Mouse (Mus musculus) 3T3-L1 (cell line): ENCODE data around the gene Slc35a5.
A peak's percentile ranks its signal among the peaks of the same experiment; 100 is the strongest.

ENCODE experiments used
- DNase-seq: peaks from one replicate; pipeline ENCODE4 v3.0.0-alpha.2; 2015; ENCODE audit warnings: low read depth, low spot score

The Slc35a5 gene

DNA sequence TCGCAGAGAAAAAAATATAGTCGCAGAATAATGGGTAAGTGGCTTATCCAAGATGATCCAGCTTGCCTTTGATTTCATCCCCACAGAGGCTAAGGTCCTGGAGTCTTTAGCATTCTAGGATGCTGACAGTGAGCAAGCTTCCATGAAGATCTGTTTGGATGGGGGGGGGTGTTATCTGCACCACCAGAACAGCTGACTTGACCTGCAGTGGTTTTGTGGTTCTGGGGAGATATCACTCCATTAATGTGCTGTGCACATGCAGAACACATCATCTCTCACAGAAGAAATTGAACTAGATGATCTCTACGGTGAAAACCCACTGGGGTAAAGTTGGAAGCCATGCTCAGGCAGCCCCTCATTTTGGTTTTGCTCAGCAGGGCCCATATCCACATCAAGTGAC lies 41.3 kb downstream of the Slc35a5 start:
- no peak for DNase-seq

DNA sequence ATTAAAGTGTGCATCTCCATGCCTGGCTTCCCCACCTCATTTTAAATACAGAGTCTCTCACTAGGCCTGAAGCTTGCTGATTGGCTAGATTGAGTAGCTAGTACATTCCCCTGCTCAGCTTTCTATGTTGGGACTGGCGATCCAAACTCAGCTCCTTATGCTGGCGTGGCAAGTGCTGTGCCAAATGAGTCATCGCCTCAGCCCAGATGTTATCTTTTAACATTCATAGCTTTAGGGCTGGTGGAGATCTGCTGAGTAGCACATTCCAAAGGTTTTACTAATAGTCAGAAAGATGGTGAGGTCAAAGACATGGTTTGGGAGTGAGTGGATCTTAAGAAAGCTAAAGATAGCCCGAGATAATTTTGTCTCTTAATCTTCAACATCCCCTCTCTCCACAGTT lies 48.0 kb downstream of the Slc35a5 start:
- DNase-seq = peak; percentile 100

- no peak for DNase-seq
These were observed 50.2 kb downstream of the Slc35a5 start for GRCm38 (mm10) chr16:45108203-45108878.

DNA sequence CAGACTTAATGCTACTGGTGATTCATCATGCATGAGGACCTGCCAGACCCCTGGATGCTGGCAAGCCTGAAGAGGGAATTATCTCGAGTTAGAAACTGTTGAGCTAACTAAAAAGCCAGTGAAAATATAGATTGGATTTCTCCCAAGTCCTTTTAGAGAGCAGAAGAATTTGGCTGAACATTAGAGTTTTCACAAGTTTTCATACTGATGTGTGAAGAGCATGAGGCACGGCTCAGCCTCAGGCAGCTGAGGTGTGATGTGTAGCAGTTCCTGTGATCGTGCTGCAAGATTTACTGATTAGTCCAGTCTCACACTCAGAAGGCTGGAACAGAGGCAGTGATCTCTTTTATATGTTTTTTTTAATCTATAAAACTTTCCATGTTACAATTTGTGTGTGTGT lies 53.5 kb downstream of the Slc35a5 start:
- DNase-seq = no peak

DNA sequence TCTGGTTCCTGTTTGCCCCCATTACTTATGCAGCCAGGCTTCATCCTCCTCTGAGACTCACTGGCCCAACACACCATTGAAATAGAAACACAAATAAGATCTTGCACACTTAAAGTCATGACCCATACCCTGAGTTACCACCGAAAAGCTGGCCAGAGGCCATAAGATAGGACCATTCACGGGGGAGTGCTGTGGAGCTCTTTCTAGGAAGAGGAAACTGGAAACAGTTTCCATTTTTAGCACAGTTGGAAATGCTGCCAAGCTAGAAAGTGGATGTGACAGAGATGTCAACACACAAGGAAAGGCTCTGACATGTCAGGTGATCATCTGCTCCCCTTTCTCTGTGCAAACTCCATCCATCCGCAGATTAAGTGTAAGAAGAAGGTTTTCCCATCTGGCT lies 57.6 kb downstream of the Slc35a5 start:
- DNase-seq = no peak

DNA sequence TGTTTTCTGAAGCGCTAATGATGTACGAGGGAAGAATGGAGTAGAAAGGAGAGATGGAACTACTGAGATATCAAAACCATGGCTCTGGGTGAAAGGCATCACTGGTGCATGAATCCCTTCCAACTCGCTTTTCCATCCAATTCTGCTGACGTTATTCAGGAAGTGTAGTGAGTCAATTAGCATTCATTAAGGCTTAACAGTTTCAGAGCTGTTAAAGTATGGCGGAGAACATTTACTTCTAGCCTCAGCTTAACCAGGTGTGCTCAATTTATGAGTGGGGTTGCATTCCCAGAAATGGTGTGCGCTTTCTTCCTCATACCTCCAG lies 59.7 kb downstream of the Slc35a5 start:
- DNase-seq = no peak

- DNase-seq = no peak
These were observed 60.2 kb downstream of the Slc35a5 start for GRCm38 (mm10) chr16:45098186-45098885.

GRCm38 (mm10) chr16:45097467-45097866 lies 61.0 kb downstream of the Slc35a5 start:
- peak; percentile 57 for DNase-seq

DNA sequence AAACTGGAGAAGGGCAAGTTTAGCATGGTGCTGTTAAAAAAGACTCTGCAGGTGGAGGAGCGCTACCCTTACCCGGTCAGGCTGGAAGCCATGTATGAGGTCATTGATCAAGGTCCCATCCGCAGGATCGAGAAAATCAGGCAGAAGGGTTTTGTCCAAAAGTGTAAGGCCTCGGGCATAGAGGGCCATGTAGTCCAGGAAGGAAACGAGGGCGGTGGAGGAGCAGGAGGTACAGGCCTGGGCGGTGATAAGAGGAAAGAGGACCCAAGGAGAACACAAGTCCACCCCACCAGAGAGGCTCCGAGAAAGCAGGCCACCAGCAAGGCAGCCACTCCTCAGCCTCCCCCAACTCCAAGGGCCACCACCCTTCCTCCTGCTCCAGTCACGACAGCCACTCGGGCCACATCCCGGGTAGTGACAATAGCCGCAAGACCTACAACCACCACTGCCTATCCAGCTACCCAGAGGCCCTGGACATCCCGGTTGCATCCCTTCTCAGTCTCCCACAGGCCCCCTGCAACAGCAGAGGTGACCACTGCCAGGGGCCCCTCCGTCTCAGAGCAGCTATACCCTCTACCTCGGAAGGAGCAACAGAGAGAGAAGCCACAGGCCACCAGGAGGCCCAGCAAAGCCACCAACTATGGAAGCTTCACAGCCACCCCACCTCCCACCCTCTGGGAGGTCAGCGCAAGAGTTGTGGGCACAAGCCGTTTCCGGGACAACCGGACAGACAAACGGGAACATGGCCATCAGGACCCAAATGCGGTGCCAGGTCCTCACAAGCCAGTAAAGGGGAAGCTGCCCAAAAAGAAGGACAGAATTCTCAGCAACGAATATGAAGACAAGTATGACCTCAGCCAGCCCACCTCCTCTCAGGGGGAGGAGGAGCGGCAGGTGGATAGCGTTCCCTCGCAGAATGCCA lies 62.7 kb downstream of the Slc35a5 start:
- no peak for DNase-seq

DNA sequence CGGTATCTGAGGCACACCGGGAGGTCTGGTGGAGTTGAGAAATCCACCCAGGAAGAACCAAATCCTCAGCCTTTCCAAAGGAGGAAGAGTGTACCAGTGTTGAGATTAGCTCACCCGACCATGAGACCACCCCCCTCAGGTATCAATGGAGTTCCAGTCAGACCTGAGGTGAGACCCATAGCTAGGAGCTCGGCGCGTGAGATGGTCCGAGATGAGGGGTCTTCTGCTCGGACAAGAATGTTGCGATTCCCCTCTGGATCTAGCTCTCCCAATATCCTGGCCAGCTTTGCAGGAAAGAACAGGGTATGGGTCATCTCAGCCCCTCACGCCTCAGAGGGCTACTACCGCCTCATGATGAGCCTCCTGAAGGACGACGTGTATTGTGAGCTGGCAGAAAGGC lies 63.5 kb downstream of the Slc35a5 start:
- DNase-seq = no peak

DNA sequence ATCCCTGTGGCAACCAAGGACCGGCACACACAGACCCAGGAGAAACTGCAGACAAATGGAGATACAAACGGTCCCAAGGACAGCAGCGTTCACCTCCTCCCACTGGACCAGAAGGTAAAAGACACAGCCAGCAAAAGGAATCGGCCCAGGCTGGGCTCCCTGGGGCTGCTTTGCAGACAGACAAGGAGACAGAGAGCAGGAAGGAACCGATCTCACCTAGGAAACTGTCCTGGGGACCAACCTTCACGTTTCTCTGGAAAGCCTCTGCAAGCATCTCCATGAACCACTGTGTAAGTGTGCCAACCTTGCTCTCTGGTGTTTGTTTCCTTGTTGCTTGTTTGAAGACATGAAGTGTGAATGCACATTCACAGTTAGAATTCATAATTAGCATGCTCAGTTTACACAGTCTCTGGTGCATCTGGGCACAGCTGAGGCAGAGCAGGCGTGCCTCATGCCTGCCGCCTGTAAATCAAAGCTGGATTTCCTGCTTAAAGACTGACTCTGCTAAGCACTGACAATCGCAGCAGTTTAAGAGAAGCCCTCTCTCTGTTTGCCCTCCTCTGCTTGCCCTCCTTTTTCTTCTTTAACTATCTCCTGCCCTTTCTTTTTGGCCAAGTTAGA lies 64.3 kb downstream of the Slc35a5 start:
- peak; percentile 62 for DNase-seq

- DNase-seq = peak; percentile 90
These were observed 65.3 kb downstream of the Slc35a5 start, which contains the start of gene Ccdc80 for GRCm38 (mm10) chr16:45093137-45093731. Ccdc80 (plus strand) TSS chr16:45093402.

DNA sequence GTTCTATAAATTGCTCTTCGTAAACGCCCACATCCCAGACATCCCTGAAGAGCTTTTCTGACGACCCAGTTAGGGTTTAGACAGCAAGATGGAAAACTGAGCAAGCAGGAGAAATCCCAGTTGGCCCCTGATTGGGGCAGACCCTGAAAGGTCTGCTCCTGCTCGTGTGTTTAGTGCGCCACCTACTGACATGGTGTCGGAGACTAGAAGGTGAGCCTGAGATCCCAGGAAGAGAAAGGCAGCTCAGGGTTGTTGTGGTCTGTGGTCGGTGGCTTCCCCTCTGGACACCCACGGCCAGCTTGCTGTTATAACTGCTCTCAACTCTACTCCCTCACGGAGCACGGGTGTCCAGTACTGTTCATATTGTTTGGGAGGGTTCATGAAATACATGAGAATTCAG lies 68.5 kb downstream of the Slc35a5 start:
- peak; percentile 93 for DNase-seq
